In genomic region chr16:4877701-4878100, GRCm38 (mm10) we compare ENCODE assay signal across 8 mouse cellular contexts. TPM values are rescaled to one million over a fixed set of nuclear protein-coding genes. Genes with fewer than 3 reads are reported as not detected.
A peak's percentile ranks its signal among the peaks of the same experiment; 100 is the strongest.
DNase-seq lines count a peak whose midpoint lies in the region; ATAC-seq and TF ChIP-seq lines count a peak whose summit lies in the region.

No protein-coding gene starts in this region.

- H3K9me3 ChIP-seq in embryonic facial prominence, embryonic 14.5 days (ENCODE audit: control insufficient read depth, low read length) = no peaks in the 10 kb centered on the region
- H3K9me3 ChIP-seq in intestine, embryonic 15.5 days = no peaks in the 10 kb centered on the region

- intact Hi-C loops in left cerebral cortex, adult 2 months (cut with DNase I) = no loop called here
- intact Hi-C loops in left cerebral cortex, postnatal 25 days (cut with DNase I) = loop anchor here (5.0 kb wide), 1 partner anchor 35 kb away; no protein-coding TSS in a partner anchor

- H3K4me1 ChIP-seq in embryonic facial prominence, embryonic 14.5 days (ENCODE audit: control insufficient read depth, insufficient read depth, low read length) = peaks cover 20% of the 10 kb centered on the region; the same call in 1 of the 2 replicates
- peaks cover 47% of the 10 kb centered on the region for H3K4me1 ChIP-seq in intestine, embryonic 15.5 days (replicated peaks)

- peak overlapping the region; percentile 76 for H3K4me2 ChIP-seq in embryonic facial prominence, embryonic 14.5 days (ENCODE audit: low read depth, low read length)
- H3K4me2 ChIP-seq in intestine, embryonic 15.5 days (replicated peaks) = peak overlapping the region; percentile 71
- peak overlapping the region; percentile 91 for H3K4me2 ChIP-seq in myocyte (ENCODE audit: low read depth)

- peak overlapping the region; percentile 99; the same call in 1 of the 2 replicates for H3K4me3 ChIP-seq in left cerebral cortex, adult 2 months
- H3K4me3 ChIP-seq in embryonic facial prominence, embryonic 14.5 days (ENCODE audit: low read depth, low read length) = peak overlapping the region; percentile 86
- H3K4me3 ChIP-seq in intestine, embryonic 15.5 days (replicated peaks) = peak overlapping the region; percentile 83
- H3K4me3 ChIP-seq in myocyte = peak overlapping the region; percentile 77

- no peak for DNase-seq in left cerebral cortex, adult 2 months (ENCODE audit: extremely low spot score in 1 of 2, low spot score in 2 of 2)
- DNase-seq in left cerebral cortex, postnatal 25 days (ENCODE audit: low spot score in 2 of 2) = no peak
- no peak for DNase-seq in embryonic facial prominence, embryonic 14.5 days (ENCODE audit: low spot score)
- no peak for DNase-seq in gastrocnemius, adult 18-20 months (ENCODE audit: low spot score)
- DNase-seq in gastrocnemius, postnatal 25 days = no peak

- ATAC-seq in embryonic facial prominence, embryonic 14.5 days (ENCODE audit: low read depth) = no peak
- ATAC-seq in intestine, embryonic 15.5 days = no peak
- no peak for ATAC-seq in megakaryocyte-erythroid progenitor cell, adult 5-6 weeks (replicated peaks; ENCODE audit: low FRiP score, low TSS enrichment, poor library complexity, severe bottlenecking)

- H3K27ac ChIP-seq in left cerebral cortex, adult 2 months = no peak overlapping the region
- peak overlapping the region; percentile 100; the same call in 1 of the 2 replicates for H3K27ac ChIP-seq in embryonic facial prominence, embryonic 14.5 days (replicated peaks; ENCODE audit: low read depth, low read length)
- H3K27ac ChIP-seq in intestine, embryonic 15.5 days = peak overlapping the region; percentile 98

- whole genome bisulfite sequencing in embryonic facial prominence, embryonic 14.5 days = 78% methylated on average over 3 of the region's 3 CpGs
- WGBS in intestine, embryonic 15.5 days = 54% methylated on average over 3 of the region's 3 CpGs

- H3K9ac ChIP-seq in embryonic facial prominence, embryonic 14.5 days (ENCODE audit: low read depth, low read length) = peak overlapping the region; percentile 92
- H3K9ac ChIP-seq in intestine, embryonic 15.5 days = peak overlapping the region; percentile 69; the same call in 1 of the 2 replicates

- H3K79me2 ChIP-seq in myocyte (ENCODE audit: control insufficient read depth, insufficient read depth) = peaks cover 31% of the 10 kb centered on the region

- no peak overlapping the region for H3ac ChIP-seq in myocyte (ENCODE audit: control insufficient read depth, insufficient read length)

- peaks cover 35% of the 10 kb centered on the region for H3K36me3 ChIP-seq in embryonic facial prominence, embryonic 14.5 days (ENCODE audit: control insufficient read depth, insufficient read depth, low read length)
- peaks cover 18% of the 10 kb centered on the region; the same call in 1 of the 2 replicates for H3K36me3 ChIP-seq in intestine, embryonic 15.5 days
- peaks cover 8% of the 10 kb centered on the region for H3K36me3 ChIP-seq in myocyte (ENCODE audit: control insufficient read depth, insufficient read depth)

- TF ChIP-seq CTCF in left cerebral cortex, adult 2 months (IDR thresholded peaks at IDR 0.05) = no peak

- TF ChIP-seq POLR2A in myocyte (IDR thresholded peaks at IDR 0.05; ENCODE audit: insufficient read length, low read depth) = no peak

- no peaks in the 10 kb centered on the region for H3K27me3 ChIP-seq in embryonic facial prominence, embryonic 14.5 days (replicated peaks; ENCODE audit: control insufficient read depth, insufficient read depth, low read length)
- H3K27me3 ChIP-seq in intestine, embryonic 15.5 days (replicated peaks) = no peaks in the 10 kb centered on the region
- no peaks in the 10 kb centered on the region for H3K27me3 ChIP-seq in myocyte (ENCODE audit: control insufficient read depth, insufficient read depth, insufficient read length)

TF ChIP-seq in myocyte, 11 proteins besides CTCF, POLR2A, EP300 and RAD21:
- no peak for TF ChIP-seq USF1 (IDR thresholded peaks at IDR 0.05; ENCODE audit: low read depth)
- no peak for TF ChIP-seq MAX (IDR thresholded peaks at IDR 0.05; ENCODE audit: low read depth)
- no peak for TF ChIP-seq REST (IDR thresholded peaks at IDR 0.05; ENCODE audit: insufficient read depth, insufficient read length)
- no peak for TF ChIP-seq POLR2AphosphoS2 (IDR thresholded peaks at IDR 0.05; ENCODE audit: insufficient read length, low read depth)
- TF ChIP-seq CEBPB (IDR thresholded peaks at IDR 0.05; ENCODE audit: insufficient read depth, poor library complexity, severe bottlenecking) = no peak
- TF ChIP-seq TCF3 (IDR thresholded peaks at IDR 0.05; ENCODE audit: insufficient read length, low read depth) = no peak
- TF ChIP-seq TCF12 (IDR thresholded peaks at IDR 0.05; ENCODE audit: insufficient read depth, poor library complexity, severe bottlenecking) = no peak
- no peak for TF ChIP-seq MYOG (IDR thresholded peaks at IDR 0.05; ENCODE audit: control insufficient read depth in 1 of 3, insufficient read depth in 1 of 3, insufficient read length in 2 of 3, low read depth in 2 of 3)
- no peak for TF ChIP-seq SRF (IDR thresholded peaks at IDR 0.05; ENCODE audit: control insufficient read depth, insufficient read length, low read depth)
- TF ChIP-seq MYOD1 (IDR thresholded peaks at IDR 0.05; ENCODE audit: control insufficient read depth in 1 of 3, insufficient read length in 2 of 3, low read depth in 2 of 3) = no peak
- TF ChIP-seq E2F4 (IDR thresholded peaks at IDR 0.05; ENCODE audit: insufficient read depth) = no peak
TF ChIP-seq in myocyte: peak in this region for 0.

RNA-seq across cellular contexts. Expression of gene Ubald1, which starts 2.4 kb away (rescaled TPM):
- total RNA-seq in left cerebral cortex, adult 2 months (2021) = 10 to 100 TPM; 91.8 to 93.7 TPM
- total RNA-seq in left cerebral cortex, postnatal 25 days (2021) = 10 to 100 TPM; 86.6 to 88.2 TPM
- polyA plus RNA-seq in embryonic facial prominence, embryonic 14.5 days (2014; fragmentation: Nextera tagmentation; extraction: Ambion mirVana) = 36.3 and 39.0 TPM in 2 replicates
- polyA plus RNA-seq in intestine, embryonic 15.5 days (2015; fragmentation: Nextera tagmentation; extraction: Ambion mirVana) = 34.0 and 36.1 TPM in 2 replicates
- polyA plus RNA-seq in myocyte (2012; fragmentation: generic; extraction: Trizol) = 79.5 TPM
- 20.3 and 33.3 TPM in 2 replicates for total RNA-seq in megakaryocyte-erythroid progenitor cell, adult 5-6 weeks (2014; fragmentation: Nextera tagmentation)
- 15.2 and 16.5 TPM in 2 replicates for total RNA-seq in megakaryocyte-erythroid progenitor cell, adult 5-6 weeks (2017)
- total RNA-seq in gastrocnemius, adult 18-20 months (2021) = 10 to 100 TPM; 35.4 to 37.6 TPM
- total RNA-seq in gastrocnemius, postnatal 25 days (2021) = 10 to 100 TPM; 26.1 to 27.0 TPM

RNA-seq across cellular contexts. Expression of gene Mgrn1, which starts 8.3 kb away (rescaled TPM):
- 100 to 1,000 TPM; 208 to 211 TPM for total RNA-seq in left cerebral cortex, adult 2 months (2021)
- 100 to 1,000 TPM; 200 to 206 TPM for total RNA-seq in left cerebral cortex, postnatal 25 days (2021)
- 76.2 and 87.8 TPM in 2 replicates for polyA plus RNA-seq in embryonic facial prominence, embryonic 14.5 days (2014; fragmentation: Nextera tagmentation; extraction: Ambion mirVana)
- polyA plus RNA-seq in intestine, embryonic 15.5 days (2015; fragmentation: Nextera tagmentation; extraction: Ambion mirVana) = 71.2 and 77.9 TPM in 2 replicates
- 59.3 TPM for polyA plus RNA-seq in myocyte (2012; fragmentation: generic; extraction: Trizol)
- 16.0 and 21.8 TPM in 2 replicates for total RNA-seq in megakaryocyte-erythroid progenitor cell, adult 5-6 weeks (2014; fragmentation: Nextera tagmentation)
- total RNA-seq in megakaryocyte-erythroid progenitor cell, adult 5-6 weeks (2017) = 8.7 and 13.3 TPM in 2 replicates
- total RNA-seq in gastrocnemius, adult 18-20 months (2021) = 10 to 100 TPM; 54.2 to 62.4 TPM
- total RNA-seq in gastrocnemius, postnatal 25 days (2021) = 10 to 100 TPM; 51.5 to 55.2 TPM

RNA-seq across cellular contexts. Expression of gene 4930562C15Rik, which starts 42.5 kb away (rescaled TPM):
- not detected for total RNA-seq in left cerebral cortex, adult 2 months (2021)
- not detected for total RNA-seq in left cerebral cortex, postnatal 25 days (2021)
- 0.33 and 0.39 TPM in 2 replicates for polyA plus RNA-seq in embryonic facial prominence, embryonic 14.5 days (2014; fragmentation: Nextera tagmentation; extraction: Ambion mirVana)
- polyA plus RNA-seq in intestine, embryonic 15.5 days (2015; fragmentation: Nextera tagmentation; extraction: Ambion mirVana) = 0.23 TPM in 2 replicates
- polyA plus RNA-seq in myocyte (2012; fragmentation: generic; extraction: Trizol) = 0.08 TPM
- total RNA-seq in megakaryocyte-erythroid progenitor cell, adult 5-6 weeks (2014; fragmentation: Nextera tagmentation) = not detected in 2 replicates
- total RNA-seq in megakaryocyte-erythroid progenitor cell, adult 5-6 weeks (2017) = not detected in 2 replicates
- total RNA-seq in gastrocnemius, adult 18-20 months (2021) = not detected
- total RNA-seq in gastrocnemius, postnatal 25 days (2021) = not detected
